Comparison of ENCODE assay signal across 13 mouse cellular contexts in genomic region chr2:165078605-165079004, GRCm38 (mm10). TPM values are rescaled to one million over a fixed set of nuclear protein-coding genes. Genes with fewer than 3 reads are reported as not detected.
DNase-seq lines count a peak whose midpoint lies in the region; ATAC-seq and TF ChIP-seq lines count a peak whose summit lies in the region.
"Had no signal": no experiment of that assay in that cellular context is flagged by ENCODE, and none has a peak within 500 bp of the region (broad histone marks: within the 10 kb centered on the region; RNA-seq: fewer than 3 reads in every experiment).

No protein-coding gene starts in this region.

- H3K4me1 ChIP-seq in liver, postnatal 0 days (ENCODE audit: insufficient read depth): no peaks in the 10 kb centered on the region
- H3K4me1 ChIP-seq in liver, embryonic 11.5 days (replicated peaks; ENCODE audit: control insufficient read depth, insufficient read depth, low read length): no peaks in the 10 kb centered on the region
- H3K4me1 ChIP-seq in CH12.LX (ENCODE audit: control insufficient read depth in 1 of 2, insufficient read depth in 2 of 2): peaks cover 4 to 18% of the 10 kb centered on the region in 2 experiments; a peak in 2 of 4 replicates
- H3K4me1 ChIP-seq in embryonic facial prominence, embryonic 11.5 days (ENCODE audit: control insufficient read depth, insufficient read depth, low read length): no peaks in the 10 kb centered on the region
- H3K4me1 ChIP-seq: limb, embryonic 15.5 days had no signal

- WGBS in liver, postnatal 0 days (ENCODE audit: insufficient replicate concordance): 21% methylated on average over 10 of the region's 10 CpGs
- WGBS in liver, embryonic 11.5 days: 19% methylated on average over 10 of the region's 10 CpGs
- 29% methylated on average over 10 of the region's 10 CpGs for WGBS in embryonic facial prominence, embryonic 11.5 days

- TF ChIP-seq CTCF in gastrocnemius, adult 2 months (IDR thresholded peaks at IDR 0.05): peak; percentile 19; the same call in 1 of the 2 replicates
- TF ChIP-seq CTCF in liver, postnatal 0 days (IDR thresholded peaks at IDR 0.05; ENCODE audit: low read depth): peak; percentile 36
- peak in 1 of 2 experiments; percentile 41; a peak in 2 of 4 replicates for TF ChIP-seq CTCF in CH12.LX (conservative IDR thresholded peaks at IDR 0.05 in 1 of 2, IDR thresholded peaks at IDR 0.05 in 1 of 2; ENCODE audit: low read depth in 2 of 2, low read length in 2 of 2)

- no peak for DNase-seq in gastrocnemius, adult 2 months
- DNase-seq in gastrocnemius, postnatal 36 days: no peak
- DNase-seq in liver, postnatal 0 days: no peak
- DNase-seq in liver, embryonic 11.5 days (ENCODE audit: low spot score): no peak
- DNase-seq in CH12.LX (ENCODE audit: extremely low read depth): no peak
- DNase-seq in embryonic facial prominence, embryonic 11.5 days (ENCODE audit: low spot score): peak; percentile 28
- DNase-seq in c-Kit-positive CD71-positive TER-119-positive erythroid progenitor cells, embryonic 14.5 days (ENCODE audit: low spot score): no peak

- H3K4me3 ChIP-seq in gastrocnemius, adult 2 months: no peak overlapping the region
- H3K4me3 ChIP-seq in liver, postnatal 0 days (ENCODE audit: low read depth, low read length): no peak overlapping the region
- H3K4me3 ChIP-seq in liver, embryonic 11.5 days (ENCODE audit: low read depth, low read length): no peak overlapping the region
- no peak overlapping the region for H3K4me3 ChIP-seq in CH12.LX (replicated peaks in 1 of 3; ENCODE audit: low read depth in 2 of 3, low read length in 2 of 3, poor library complexity in 1 of 3)
- no peak overlapping the region for H3K4me3 ChIP-seq in embryonic facial prominence, embryonic 11.5 days (ENCODE audit: low read depth, low read length)
- H3K4me3 ChIP-seq: heart, embryonic 15.5 days; limb, embryonic 15.5 days; midbrain, embryonic 12.5 days had no signal

- no peaks in the 10 kb centered on the region for H3K36me3 ChIP-seq in liver, postnatal 0 days (replicated peaks; ENCODE audit: insufficient read depth, low read length)
- no peaks in the 10 kb centered on the region for H3K36me3 ChIP-seq in liver, embryonic 11.5 days (ENCODE audit: control insufficient read depth, insufficient read depth, low read length)
- no peaks in the 10 kb centered on the region for H3K36me3 ChIP-seq in CH12.LX (replicated peaks in 1 of 2; ENCODE audit: control insufficient read depth in 1 of 2, insufficient read depth in 1 of 2, low read length in 1 of 2)
- no peaks in the 10 kb centered on the region for H3K36me3 ChIP-seq in embryonic facial prominence, embryonic 11.5 days (replicated peaks; ENCODE audit: control insufficient read depth, insufficient read depth, low read depth, low read length)
- H3K36me3 ChIP-seq: heart, embryonic 15.5 days; limb, embryonic 15.5 days; midbrain, embryonic 12.5 days had no signal

- no peak overlapping the region for H3K4me2 ChIP-seq in liver, postnatal 0 days (ENCODE audit: low read depth, low read length)
- no peak overlapping the region for H3K4me2 ChIP-seq in liver, embryonic 11.5 days
- no peak overlapping the region for H3K4me2 ChIP-seq in CH12.LX (ENCODE audit: insufficient read depth, low read depth, poor library complexity, severe bottlenecking)
- no peak overlapping the region for H3K4me2 ChIP-seq in embryonic facial prominence, embryonic 11.5 days (ENCODE audit: low read depth, low read length)
- H3K4me2 ChIP-seq: heart, embryonic 15.5 days; limb, embryonic 15.5 days; midbrain, embryonic 12.5 days had no signal

- H3K9me3 ChIP-seq in liver, postnatal 0 days (ENCODE audit: low read length): no peaks in the 10 kb centered on the region
- no peaks in the 10 kb centered on the region for H3K9me3 ChIP-seq in liver, embryonic 11.5 days (ENCODE audit: control insufficient read depth, low read length)
- no peaks in the 10 kb centered on the region for H3K9me3 ChIP-seq in CH12.LX (replicated peaks; ENCODE audit: low read length)
- H3K9me3 ChIP-seq in embryonic facial prominence, embryonic 11.5 days (replicated peaks; ENCODE audit: control insufficient read depth, low read length): no peaks in the 10 kb centered on the region
- H3K9me3 ChIP-seq: heart, embryonic 15.5 days; limb, embryonic 15.5 days; midbrain, embryonic 12.5 days had no signal

- no peak for TF ChIP-seq EP300 in liver, postnatal 0 days (IDR thresholded peaks at IDR 0.05; ENCODE audit: low read depth)
- TF ChIP-seq EP300 in CH12.LX (IDR thresholded peaks at IDR 0.05; ENCODE audit: low read length): no peak

- peaks cover 53% of the 10 kb centered on the region for H3K27me3 ChIP-seq in liver, postnatal 0 days (ENCODE audit: insufficient read depth, low read length)
- H3K27me3 ChIP-seq in liver, embryonic 11.5 days (replicated peaks; ENCODE audit: control insufficient read depth, insufficient read depth, low read length): peaks cover 75% of the 10 kb centered on the region
- peaks cover 47% of the 10 kb centered on the region for H3K27me3 ChIP-seq in CH12.LX (replicated peaks)
- peaks cover 40% of the 10 kb centered on the region for H3K27me3 ChIP-seq in embryonic facial prominence, embryonic 11.5 days (ENCODE audit: control insufficient read depth, insufficient read depth, low read length)

- H3K27ac ChIP-seq in gastrocnemius, adult 2 months: no peak overlapping the region
- no peak overlapping the region for H3K27ac ChIP-seq in liver, postnatal 0 days (ENCODE audit: low read depth)
- H3K27ac ChIP-seq in liver, embryonic 11.5 days (ENCODE audit: low read depth, low read length): no peak overlapping the region
- no peak overlapping the region for H3K27ac ChIP-seq in CH12.LX (ENCODE audit: insufficient read depth, low read depth)
- no peak overlapping the region for H3K27ac ChIP-seq in embryonic facial prominence, embryonic 11.5 days (replicated peaks; ENCODE audit: low read depth, low read length)
- H3K27ac ChIP-seq: heart, embryonic 15.5 days; limb, embryonic 15.5 days; midbrain, embryonic 12.5 days had no signal

- no peak for ATAC-seq in liver, postnatal 0 days
- no peak for ATAC-seq in liver, embryonic 11.5 days (replicated peaks; ENCODE audit: low FRiP score)
- no peak for ATAC-seq in embryonic facial prominence, embryonic 11.5 days (replicated peaks; ENCODE audit: insufficient number of reproducible peaks, low FRiP score, low TSS enrichment, low read depth)
- no peak for ATAC-seq in erythroid progenitor cell, adult 5-6 weeks (replicated peaks; ENCODE audit: low FRiP score, poor library complexity, severe bottlenecking)

- H3K79me2 ChIP-seq in CH12.LX (replicated peaks; ENCODE audit: control insufficient read depth, extremely low read depth, insufficient read depth, poor library complexity, severe bottlenecking): no peaks in the 10 kb centered on the region

- H3K9ac ChIP-seq in liver, postnatal 0 days (replicated peaks): no peak overlapping the region
- H3K9ac ChIP-seq in liver, embryonic 11.5 days (ENCODE audit: low read depth, low read length): no peak overlapping the region
- H3K9ac ChIP-seq in CH12.LX (ENCODE audit: insufficient read depth, low read depth): no peak overlapping the region
- H3K9ac ChIP-seq in embryonic facial prominence, embryonic 11.5 days (replicated peaks; ENCODE audit: low read length): no peak overlapping the region
- H3K9ac ChIP-seq: heart, embryonic 15.5 days; limb, embryonic 15.5 days; midbrain, embryonic 12.5 days had no signal

- TF ChIP-seq POLR2A in CH12.LX (IDR thresholded peaks at IDR 0.05; ENCODE audit: low read depth, low read length): no peak

- intact Hi-C loops in gastrocnemius, adult 2 months (cut with DNase I): no loop called here
- intact Hi-C loops in gastrocnemius, postnatal 36 days (cut with DNase I): loop anchor here (5.0 kb wide), 1 partner anchor 259 kb away; no protein-coding TSS in a partner anchor

- in situ Hi-C loops in CH12.LX (cut with MboI; ENCODE audit: low pct_ligation_motif_present, low pct_unique_long_range_greater_than_20kb, low sequenced_read_pairs): loop anchor here (5.0 to 10.0 kb wide), 3 partner anchors 194 to 284 kb away; no protein-coding TSS in a partner anchor

- peak; percentile 0; the same call in 1 of the 2 replicates for TF ChIP-seq RAD21 in CH12.LX (IDR thresholded peaks at IDR 0.05; ENCODE audit: low read depth, low read length)

- dilution Hi-C loops in CH12.LX (cut with MboI; ENCODE audit: extremely low pct_ligation_motif_present, extremely low pct_unique_long_range_greater_than_20kb, low sequenced_read_pairs): no loop called here

RNA-seq across cellular contexts. Expression of gene 1700025C18Rik, which starts 11.9 kb away (rescaled TPM):
- not detected for total RNA-seq in gastrocnemius, adult 2 months (2021)
- total RNA-seq in gastrocnemius, postnatal 36 days (2021): not detected
- polyA plus RNA-seq in liver, postnatal 0 days (2015; fragmentation: Nextera tagmentation; extraction: Ambion mirVana): not detected in 2 replicates
- not detected in 2 replicates for polyA plus RNA-seq in liver, embryonic 11.5 days (2014; fragmentation: Nextera tagmentation; extraction: Ambion mirVana)
- not detected in 2 replicates for total RNA-seq in CH12.LX (2012; rRNA removed)
- total RNA-seq in CH12.LX (2014; rRNA removed): not detected in 2 replicates
- polyA plus RNA-seq in CH12.LX (2012; ENCODE audit: insufficient read length, low read depth): not detected in 2 replicates
- not detected in 2 replicates for polyA plus RNA-seq in embryonic facial prominence, embryonic 11.5 days (2014; fragmentation: Nextera tagmentation; extraction: Ambion mirVana)
- not detected in 2 replicates for total RNA-seq in erythroid progenitor cell, adult 5-6 weeks (2015; ENCODE audit: low replicate concordance)
- total RNA-seq in erythroid progenitor cell, adult 5-6 weeks (2017; ENCODE audit: low replicate concordance): not detected in 2 replicates
- polyA plus RNA-seq: cortical plate, adult 2 months; heart, embryonic 15.5 days; limb, embryonic 15.5 days; midbrain, embryonic 12.5 days; stomach, embryonic 16.5 days had no signal

RNA-seq across cellular contexts. Expression of gene Cd40, which starts 23.2 kb away (rescaled TPM):
- under 1 TPM; 0.69 to 0.75 TPM for total RNA-seq in gastrocnemius, adult 2 months (2021)
- under 1 TPM; 0.48 to 0.76 TPM for total RNA-seq in gastrocnemius, postnatal 36 days (2021)
- 3.6 and 4.5 TPM in 2 replicates for polyA plus RNA-seq in liver, postnatal 0 days (2015; fragmentation: Nextera tagmentation; extraction: Ambion mirVana)
- 5.5 and 7.7 TPM in 2 replicates for polyA plus RNA-seq in liver, embryonic 11.5 days (2014; fragmentation: Nextera tagmentation; extraction: Ambion mirVana)
- total RNA-seq in CH12.LX (2012; rRNA removed): 146 and 149 TPM in 2 replicates
- 191 and 223 TPM in 2 replicates for total RNA-seq in CH12.LX (2014; rRNA removed)
- 147 and 149 TPM in 2 replicates for polyA plus RNA-seq in CH12.LX (2012; ENCODE audit: insufficient read length, low read depth)
- 5.3 and 6.1 TPM in 2 replicates for polyA plus RNA-seq in embryonic facial prominence, embryonic 11.5 days (2014; fragmentation: Nextera tagmentation; extraction: Ambion mirVana)
- total RNA-seq in erythroid progenitor cell, adult 5-6 weeks (2015; ENCODE audit: low replicate concordance): 5.0 TPM in 1 of 2 replicates, not detected in the other
- 0.08 and 3.6 TPM in 2 replicates for total RNA-seq in erythroid progenitor cell, adult 5-6 weeks (2017; ENCODE audit: low replicate concordance)

RNA-seq across cellular contexts. Expression of gene Ncoa5, which starts 43.9 kb away (rescaled TPM):
- total RNA-seq in gastrocnemius, adult 2 months (2021): 10 to 100 TPM; 13.2 to 14.6 TPM
- total RNA-seq in gastrocnemius, postnatal 36 days (2021): 10 to 100 TPM; 10.3 to 11.7 TPM
- 7.5 and 8.1 TPM in 2 replicates for polyA plus RNA-seq in liver, postnatal 0 days (2015; fragmentation: Nextera tagmentation; extraction: Ambion mirVana)
- polyA plus RNA-seq in liver, embryonic 11.5 days (2014; fragmentation: Nextera tagmentation; extraction: Ambion mirVana): 45.0 and 45.9 TPM in 2 replicates
- total RNA-seq in CH12.LX (2012; rRNA removed) (20.1 and 26.5 TPM in 2 replicates), CH12.LX (2014; rRNA removed) (18.6 and 18.9 TPM in 2 replicates)
- polyA plus RNA-seq in CH12.LX (2012; ENCODE audit: insufficient read length, low read depth): 45.1 and 46.4 TPM in 2 replicates
- 64.9 and 71.9 TPM in 2 replicates for polyA plus RNA-seq in embryonic facial prominence, embryonic 11.5 days (2014; fragmentation: Nextera tagmentation; extraction: Ambion mirVana)
- total RNA-seq in erythroid progenitor cell, adult 5-6 weeks (2015; ENCODE audit: low replicate concordance): 8.4 and 9.0 TPM in 2 replicates
- total RNA-seq in erythroid progenitor cell, adult 5-6 weeks (2017; ENCODE audit: low replicate concordance): 13.5 and 20.0 TPM in 2 replicates

Comparison
In these comparisons a context has a peak if more than half of its experiments do, and no peak if none do; other contexts are left out.
1. RNA of gene Cd40, which starts 23.2 kb away (total RNA-seq): 146 to 223 TPM in CH12.LX; 0.48 to 0.76 TPM in gastrocnemius, postnatal 36 days, 0.69 to 0.75 TPM in gastrocnemius, adult 2 months and 0.08 to 5.0 TPM in erythroid progenitor cell, adult 5-6 weeks; every median in the first group is over 10 times any median in the second.